Mouse (Mus musculus) central nervous system, embryonic 18 days (tissue): ENCODE measurements around the gene Frmpd4. TPM values are rescaled to one million over a fixed set of nuclear protein-coding genes. Genes with fewer than 3 reads are reported as not detected.

ENCODE experiments used
- polyA plus RNA-seq: library from polyadenylated mRNA; depleted of rRNA; stranded (reverse); fragments of >200 nt; gene quantifications from 2 replicates; pipeline ENCODE4 v1.2.3, GENCODE M21; 2012; rRNA removed

Frmpd4 gene
- 3.5 and 3.7 TPM in 2 replicates for polyA plus RNA-seq

GRCm38 (mm10) chrX:168577131-168577530 lies at the start of gene Frmpd4:
TSS of gene Frmpd4 (minus strand) at chrX:168577231.

Other genes with a start within 250 kb of the Frmpd4 start
- gene Msl3, start 96.7 kb upstream of the Frmpd4 start, polyA plus RNA-seq, result 18.8 and 19.5 TPM in 2 replicates
- gene Arhgap6, start 217.9 kb upstream of the Frmpd4 start, polyA plus RNA-seq, result 2.0 and 2.1 TPM in 2 replicates